8 mouse cellular contexts compared by ENCODE assay signal in the genomic region with DNA sequence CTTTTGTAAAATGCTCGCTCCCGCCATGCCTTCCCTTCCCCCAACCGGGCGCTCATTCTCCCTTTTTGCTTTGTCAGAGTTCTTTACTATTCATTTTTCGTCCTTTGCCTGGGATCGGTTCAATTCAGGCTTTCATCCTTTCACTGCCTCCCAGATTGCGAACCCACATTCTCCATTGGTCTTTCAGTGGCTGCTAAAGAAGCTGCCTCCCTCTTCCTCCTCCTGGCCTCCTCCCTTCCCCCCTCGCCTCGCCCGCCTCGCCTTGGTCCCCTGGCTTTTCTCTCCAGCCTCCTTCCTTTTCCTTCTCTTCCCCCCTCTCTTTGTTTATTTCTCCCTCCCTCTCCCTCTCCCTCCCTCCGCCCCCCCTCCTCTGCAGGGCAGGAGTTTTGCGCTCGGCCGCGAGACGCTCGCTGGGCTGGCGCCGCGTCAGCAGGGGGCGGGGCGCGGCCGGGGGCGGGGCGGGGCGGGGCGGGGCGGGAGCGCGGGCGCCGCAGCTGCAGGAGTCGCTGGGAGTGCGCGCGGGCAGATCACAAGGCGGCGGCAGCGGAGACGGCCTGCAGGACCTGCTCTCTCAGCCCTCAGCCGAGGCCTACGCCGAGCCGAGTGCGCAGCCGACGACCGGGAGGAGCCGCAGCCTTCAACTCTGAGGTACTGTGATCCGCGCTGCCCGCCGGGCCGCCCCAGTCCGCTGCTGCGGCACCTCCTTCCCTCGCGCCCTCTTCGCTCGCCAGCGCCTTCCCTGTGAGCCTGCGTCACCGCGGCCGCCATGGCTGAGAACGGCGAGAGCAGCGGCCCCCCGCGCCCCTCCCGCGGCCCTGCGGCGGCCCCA. TPM values are rescaled to one million over a fixed set of nuclear protein-coding genes. Genes with fewer than 3 reads are reported as not detected.
DNase-seq lines count a peak whose midpoint lies in the region; ATAC-seq and TF ChIP-seq lines count a peak whose summit lies in the region.

A gene (plus strand): TSS at position 540 of the 829 bp plus-strand sequence.

- H3K4me1 ChIP-seq in erythroblast, embryonic 14.5 days (ENCODE audit: control insufficient read depth): peaks cover 18% of the 10 kb centered on the region
- H3K4me1 ChIP-seq in heart, embryonic 11.5 days (ENCODE audit: control insufficient read depth, insufficient read depth, low read length): no peaks in the 10 kb centered on the region; the same call in 1 of the 2 replicates
- H3K4me1 ChIP-seq in kidney, embryonic 16.5 days (ENCODE audit: insufficient read depth, low read length): 0 out of 2 replicates have a peak, but pooled peaks cover 4% of the 10 kb centered on the region

- H3K9me3 ChIP-seq in erythroblast, embryonic 14.5 days (ENCODE audit: control insufficient read depth, low read length): peaks cover 18% of the 10 kb centered on the region
- no peaks in the 10 kb centered on the region for H3K9me3 ChIP-seq in heart, embryonic 11.5 days (replicated peaks; ENCODE audit: control insufficient read depth, low read length)
- no peaks in the 10 kb centered on the region; the same call in 1 of the 2 replicates for H3K9me3 ChIP-seq in kidney, embryonic 16.5 days (ENCODE audit: low read length)

- peak within 1 kb of the TSS; percentile 85 for H3K9ac ChIP-seq in heart, embryonic 11.5 days (ENCODE audit: low read depth, low read length)
- peak within 1 kb of the TSS; percentile 76 for H3K9ac ChIP-seq in kidney, embryonic 16.5 days (replicated peaks; ENCODE audit: low read length)

- peak within 1 kb of the TSS; percentile 43 for H3K4me3 ChIP-seq in C2C12 (ENCODE audit: insufficient read depth, poor library complexity, severe bottlenecking)
- peak within 1 kb of the TSS; percentile 78 for H3K4me3 ChIP-seq in erythroblast, embryonic 14.5 days (replicated peaks)
- H3K4me3 ChIP-seq in heart, embryonic 11.5 days (ENCODE audit: low read depth, low read length): peak within 1 kb of the TSS; percentile 67
- H3K4me3 ChIP-seq in kidney, embryonic 16.5 days (ENCODE audit: low read length): peak within 1 kb of the TSS; percentile 68

- peak within 1 kb of the TSS; percentile 88 for H3ac ChIP-seq in C2C12 (ENCODE audit: control insufficient read depth, insufficient read length, low read depth)

- DNase-seq in brain, embryonic 14.5 days (ENCODE audit: low read depth): peak; percentile 97
- DNase-seq in liver: peak; percentile 86
- DNase-seq in monocyte, adult 2 months (ENCODE audit: low read depth in 1 of 2, low spot score in 2 of 2): peak; percentile 14 to 36
- DNase-seq in spleen, postnatal 14 days (ENCODE audit: low spot score in 2 of 2): peak; percentile 30 to 49

- no peaks in the 10 kb centered on the region for H3K27me3 ChIP-seq in C2C12 (ENCODE audit: control insufficient read depth, insufficient read depth, insufficient read length)
- peaks cover 4% of the 10 kb centered on the region; the same call in 1 of the 2 replicates for H3K27me3 ChIP-seq in erythroblast, embryonic 14.5 days (ENCODE audit: control insufficient read depth)
- H3K27me3 ChIP-seq in heart, embryonic 11.5 days (ENCODE audit: control insufficient read depth, insufficient read depth, low read length): no peaks in the 10 kb centered on the region
- no peaks in the 10 kb centered on the region for H3K27me3 ChIP-seq in kidney, embryonic 16.5 days (ENCODE audit: insufficient read depth, low read length)

- H3K4me2 ChIP-seq in heart, embryonic 11.5 days: peak within 1 kb of the TSS; percentile 78
- peak within 1 kb of the TSS; percentile 70 for H3K4me2 ChIP-seq in kidney, embryonic 16.5 days (replicated peaks; ENCODE audit: low read depth, low read length)

- H3K79me3 ChIP-seq in C2C12 (ENCODE audit: low read depth): peaks cover 27% of the 10 kb centered on the region

- no peaks in the 10 kb centered on the region for H3K36me3 ChIP-seq in C2C12 (ENCODE audit: control insufficient read depth, insufficient read depth)
- H3K36me3 ChIP-seq in erythroblast, embryonic 14.5 days (ENCODE audit: control insufficient read depth): peaks cover 4% of the 10 kb centered on the region
- no peaks in the 10 kb centered on the region for H3K36me3 ChIP-seq in heart, embryonic 11.5 days (ENCODE audit: control insufficient read depth, insufficient read depth, low read length)
- H3K36me3 ChIP-seq in kidney, embryonic 16.5 days (ENCODE audit: insufficient read depth, low read length): no peaks in the 10 kb centered on the region

- H3K27ac ChIP-seq in heart, embryonic 11.5 days (ENCODE audit: low read depth, low read length): peak within 1 kb of the TSS; percentile 91
- peak within 1 kb of the TSS; percentile 91 for H3K27ac ChIP-seq in kidney, embryonic 16.5 days (ENCODE audit: low read length)

- ATAC-seq in heart, embryonic 11.5 days (replicated peaks; ENCODE audit: insufficient number of reproducible peaks, low FRiP score, low TSS enrichment): peak; percentile 97
- peak; percentile 95 for ATAC-seq in kidney, embryonic 16.5 days (ENCODE audit: low FRiP score, low TSS enrichment)

- no peak for TF ChIP-seq CTCF in C2C12 (IDR thresholded peaks at IDR 0.05; ENCODE audit: control insufficient read depth, insufficient read depth, insufficient read length)
- no peak for TF ChIP-seq CTCF in brain, embryonic 14.5 days (IDR thresholded peaks at IDR 0.05; ENCODE audit: borderline replicate concordance, extremely low read depth, insufficient read depth, insufficient read length)

- TF ChIP-seq POLR2A in brain, embryonic 14.5 days (IDR thresholded peaks at IDR 0.05; ENCODE audit: borderline replicate concordance, extremely low read depth, insufficient read depth, insufficient read length, poor library complexity, severe bottlenecking): peak; percentile 90

- 18% methylated on average over 42 of the region's 76 CpGs for WGBS in heart, embryonic 11.5 days (ENCODE audit: insufficient replicate concordance)
- 12% methylated on average over 64 of the region's 76 CpGs for WGBS in kidney, embryonic 16.5 days

- H3K79me2 ChIP-seq in C2C12 (ENCODE audit: control insufficient read depth, insufficient read depth): peaks cover 38% of the 10 kb centered on the region

TF ChIP-seq in C2C12, 6 proteins besides CTCF, POLR2A, EP300 and RAD21:
- no peak for TF ChIP-seq CEBPB (IDR thresholded peaks at IDR 0.05; ENCODE audit: low read depth)
- TF ChIP-seq FOSL1 (IDR thresholded peaks at IDR 0.05; ENCODE audit: insufficient read depth, low read length, poor library complexity, severe bottlenecking): no peak
- TF ChIP-seq MYOD1 (IDR thresholded peaks at IDR 0.05; ENCODE audit: control insufficient read depth, insufficient read length, low read depth): no peak
- TF ChIP-seq MYOG (IDR thresholded peaks at IDR 0.05; ENCODE audit: control insufficient read depth, extremely low read depth, insufficient read length): no peak
- TF ChIP-seq MAX (IDR thresholded peaks at IDR 0.05): no peak
- TF ChIP-seq USF1 (IDR thresholded peaks at IDR 0.05; ENCODE audit: low read depth): no peak

RNA-seq across cellular contexts. Expression of the gene that starts here (rescaled TPM):
- polyA plus RNA-seq in C2C12 (2012; fragmentation: generic; extraction: Trizol): 33.1 TPM
- polyA plus RNA-seq in brain, embryonic 14.5 days (2012; rRNA removed): 159 and 208 TPM in 2 replicates
- polyA plus RNA-seq in erythroblast, embryonic 14.5 days (2012): 2.9 and 3.1 TPM in 2 replicates
- polyA plus RNA-seq in heart, embryonic 11.5 days (2014; fragmentation: Nextera tagmentation; extraction: Ambion mirVana): 18.7 and 21.1 TPM in 2 replicates
- polyA plus RNA-seq in kidney, embryonic 16.5 days (2015; fragmentation: Nextera tagmentation; extraction: Ambion mirVana): 14.4 and 19.6 TPM in 2 replicates

Comparison
In these comparisons a context has a peak if more than half of its experiments do, and no peak if none do; other contexts are left out.
1. Peak in every context shown above with its lines: DNase-seq, ATAC-seq, H3K4me3 ChIP-seq and H3K27ac ChIP-seq.
2. DNase-seq: peak in every context shown above with its lines; median percentile 97 in brain, embryonic 14.5 days; 86 in liver; 40 in spleen, postnatal 14 days; 25 in monocyte, adult 2 months.